Mouse (Mus musculus): ENCODE measurements at regions not wholly inside any gene's neighbourhood (a gene's known extent, or its start where the extent isn't known, plus 50 kb on each side); places are given as distances from the start of the nearest gene placed in this dataset.

DNA sequence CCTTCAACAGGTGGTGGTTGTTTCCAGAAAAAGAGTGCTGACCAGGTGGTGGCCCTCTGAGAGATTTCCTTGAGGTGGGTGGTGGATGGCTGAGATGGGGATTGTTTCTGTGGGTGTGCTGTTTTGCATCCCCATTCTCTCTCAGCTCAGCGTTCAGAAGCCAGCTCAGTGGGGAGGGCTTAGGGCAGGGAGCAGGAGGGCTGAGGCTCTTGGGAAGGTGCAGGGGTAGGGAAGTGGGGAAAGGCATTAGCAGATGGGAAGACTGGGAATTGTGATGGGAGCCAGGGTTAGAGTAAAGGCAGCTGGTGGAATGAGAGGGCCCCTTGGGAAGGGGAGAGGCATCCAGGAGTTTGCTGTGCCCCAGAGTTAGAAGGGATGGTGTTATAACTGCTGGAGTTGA, 72.3 kb upstream of the Gjb5 start:
- ATAC-seq (replicated peaks; ENCODE audit: poor library complexity, severe bottlenecking): no peak

DNA sequence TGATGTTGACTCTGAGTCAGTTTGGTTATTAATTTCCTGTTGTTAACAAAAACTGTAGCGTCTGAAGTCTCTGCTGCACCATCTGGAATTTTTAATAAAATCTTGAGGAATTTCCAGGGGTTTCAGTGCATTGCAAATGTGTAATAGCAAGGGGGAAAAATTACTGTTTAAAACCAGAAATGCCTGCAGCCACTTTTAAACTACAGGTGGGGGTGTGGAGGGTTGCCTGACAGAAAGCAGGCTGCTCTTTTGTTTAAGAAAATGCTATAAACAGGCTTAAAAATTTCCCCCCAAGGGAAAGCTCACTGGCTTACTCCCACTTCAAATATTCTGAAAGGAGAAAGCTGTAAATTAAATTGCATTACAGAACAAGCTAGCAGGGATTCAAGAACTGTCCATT, 71.8 kb upstream of the Gjb5 start:
- no peak for ATAC-seq (replicated peaks; ENCODE audit: poor library complexity, severe bottlenecking)

DNA sequence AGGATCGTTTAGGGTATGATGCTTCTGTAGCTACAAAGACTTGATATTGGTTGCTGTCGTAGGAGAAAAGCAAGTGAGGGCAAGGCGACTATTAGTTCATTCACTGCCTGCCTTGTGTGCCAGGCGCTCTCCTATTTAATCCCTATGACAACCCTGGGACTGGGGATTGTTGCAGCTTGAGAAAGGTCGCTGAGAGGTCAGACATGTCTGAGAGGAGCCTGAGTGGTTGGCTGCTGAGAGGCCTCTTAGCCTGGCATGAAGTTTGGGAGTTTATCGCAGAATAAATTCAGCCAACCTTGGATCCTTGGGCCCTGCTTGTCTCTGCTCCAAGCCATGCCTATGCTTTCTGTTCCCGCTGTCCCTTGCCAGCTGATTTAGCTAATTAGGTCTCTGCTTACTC, 65.9 kb upstream of the Gjb5 start:
- no peak for ATAC-seq (replicated peaks; ENCODE audit: poor library complexity, severe bottlenecking)

DNA sequence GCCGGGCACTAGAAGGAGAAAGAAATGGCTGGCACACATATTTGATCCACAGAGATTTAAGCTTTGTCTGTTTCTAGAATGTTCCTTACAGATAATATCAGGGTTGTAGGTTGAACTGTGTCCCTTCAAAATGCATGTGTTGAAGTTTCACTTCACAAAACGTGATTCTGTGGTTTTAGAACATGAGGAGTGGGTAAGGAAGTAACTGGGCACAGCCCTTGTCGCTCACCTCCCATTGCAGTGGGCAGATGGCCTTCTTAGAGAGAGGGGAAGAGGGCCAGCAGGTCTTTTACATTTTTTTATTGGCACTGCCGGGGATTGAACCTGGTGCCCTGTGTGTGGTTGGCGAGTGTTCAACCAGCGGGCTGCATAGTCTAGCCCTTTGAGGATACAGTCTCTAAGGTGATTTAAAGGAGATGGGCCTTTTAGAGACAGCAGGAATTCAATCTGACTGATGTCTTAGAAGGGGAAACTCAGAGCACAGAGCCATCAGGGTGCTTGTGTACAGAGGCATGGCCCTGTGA, 64.0 kb upstream of the Gjb5 start:
- peak; percentile 60 for ATAC-seq (replicated peaks; ENCODE audit: poor library complexity, severe bottlenecking)

DNA sequence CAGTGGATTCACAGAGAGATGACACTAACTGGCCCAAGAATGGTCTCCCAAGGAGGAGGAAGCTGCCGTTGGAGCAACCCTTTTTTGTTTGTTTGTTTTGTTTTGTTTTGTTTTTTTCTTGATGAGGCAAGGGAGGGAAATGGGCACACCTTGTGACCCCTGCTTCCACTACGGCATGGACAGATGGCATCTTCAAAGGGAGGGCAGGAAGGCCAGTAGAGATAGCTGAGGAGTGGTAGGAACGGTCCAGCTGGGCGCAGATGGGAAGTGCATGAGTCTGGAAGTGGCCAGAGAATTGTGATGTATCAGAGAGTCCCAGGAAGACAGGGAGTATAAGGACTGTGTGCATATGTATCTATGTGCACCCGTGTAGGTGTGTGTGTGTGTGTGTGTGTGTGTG, 63.1 kb upstream of the Gjb5 start:
- ATAC-seq (replicated peaks; ENCODE audit: poor library complexity, severe bottlenecking): no peak

DNA sequence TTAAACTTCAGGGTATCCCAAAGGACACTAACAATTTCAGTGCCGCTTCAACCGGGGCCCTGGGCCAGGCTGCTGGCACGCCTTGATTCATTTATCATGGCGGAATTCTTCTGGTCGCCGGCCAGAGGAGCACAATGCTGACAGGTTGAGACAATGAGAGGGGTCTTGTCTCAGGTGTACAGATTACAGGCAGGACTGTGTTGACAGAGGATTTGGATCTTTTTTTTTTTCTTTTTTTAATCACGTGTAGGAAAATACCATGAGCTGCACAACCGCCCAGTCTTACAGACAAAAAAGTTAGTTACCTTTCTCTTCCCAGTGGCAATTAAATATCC, 61.8 kb upstream of the Gjb5 start:
- ATAC-seq (replicated peaks; ENCODE audit: poor library complexity, severe bottlenecking): no peak

DNA sequence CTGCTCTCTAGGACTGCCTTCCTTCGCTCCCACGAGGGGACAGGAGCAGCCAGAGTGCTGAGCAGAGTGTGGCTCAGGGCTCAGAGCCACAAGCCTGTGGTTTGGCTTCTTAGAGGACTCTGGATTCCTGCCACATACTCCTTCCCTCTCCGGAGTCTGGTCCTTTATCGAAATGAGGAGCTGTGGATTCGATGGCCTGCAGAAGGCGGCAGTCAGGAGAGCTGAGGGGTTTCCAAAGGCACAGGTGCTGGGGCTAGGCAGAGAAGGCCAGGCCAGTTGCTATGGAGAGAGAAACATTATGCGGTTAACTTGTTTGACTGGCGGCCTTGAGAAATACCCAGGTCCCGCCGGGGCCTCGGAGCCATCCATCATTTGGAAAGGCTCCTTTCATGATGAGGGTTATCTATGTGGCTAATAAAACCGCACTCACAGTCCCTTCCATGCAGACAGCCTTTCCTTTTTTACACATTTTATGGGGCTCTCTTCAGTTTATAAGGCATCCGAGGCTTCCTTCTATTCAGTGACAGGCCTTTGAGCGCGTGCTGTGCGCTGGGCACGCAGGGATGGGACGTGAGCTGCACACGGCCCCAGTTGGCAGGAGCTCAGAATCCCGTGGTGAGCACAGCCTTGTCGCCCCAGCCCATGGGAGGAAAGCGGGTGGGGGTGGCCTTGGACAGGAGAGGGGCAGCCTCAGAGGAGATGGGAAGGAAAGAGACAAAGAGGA, 61.2 kb upstream of the Gjb5 start:
- no peak for ATAC-seq (replicated peaks; ENCODE audit: poor library complexity, severe bottlenecking)

DNA sequence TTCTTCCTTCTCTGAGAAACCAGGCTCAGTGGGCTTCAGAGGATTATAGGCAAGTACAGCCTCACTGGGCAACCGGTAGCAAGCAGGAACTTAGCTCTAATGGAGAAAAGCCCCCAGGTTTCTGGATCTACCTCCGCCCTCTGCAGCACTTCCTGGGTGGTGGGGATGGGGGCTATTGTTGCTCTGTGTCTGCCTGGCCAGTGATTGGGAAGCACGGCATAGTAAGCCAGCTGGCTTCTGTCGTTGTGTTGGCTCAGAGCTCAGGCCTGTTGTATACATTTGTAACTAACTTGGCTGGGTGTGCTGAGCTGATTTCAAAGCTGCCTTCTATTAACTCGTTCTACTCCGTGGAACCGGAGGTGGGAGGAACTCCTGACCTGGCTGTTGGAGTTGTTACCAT, 58.9 kb upstream of the Gjb5 start:
- ATAC-seq (replicated peaks; ENCODE audit: poor library complexity, severe bottlenecking): no peak

DNA sequence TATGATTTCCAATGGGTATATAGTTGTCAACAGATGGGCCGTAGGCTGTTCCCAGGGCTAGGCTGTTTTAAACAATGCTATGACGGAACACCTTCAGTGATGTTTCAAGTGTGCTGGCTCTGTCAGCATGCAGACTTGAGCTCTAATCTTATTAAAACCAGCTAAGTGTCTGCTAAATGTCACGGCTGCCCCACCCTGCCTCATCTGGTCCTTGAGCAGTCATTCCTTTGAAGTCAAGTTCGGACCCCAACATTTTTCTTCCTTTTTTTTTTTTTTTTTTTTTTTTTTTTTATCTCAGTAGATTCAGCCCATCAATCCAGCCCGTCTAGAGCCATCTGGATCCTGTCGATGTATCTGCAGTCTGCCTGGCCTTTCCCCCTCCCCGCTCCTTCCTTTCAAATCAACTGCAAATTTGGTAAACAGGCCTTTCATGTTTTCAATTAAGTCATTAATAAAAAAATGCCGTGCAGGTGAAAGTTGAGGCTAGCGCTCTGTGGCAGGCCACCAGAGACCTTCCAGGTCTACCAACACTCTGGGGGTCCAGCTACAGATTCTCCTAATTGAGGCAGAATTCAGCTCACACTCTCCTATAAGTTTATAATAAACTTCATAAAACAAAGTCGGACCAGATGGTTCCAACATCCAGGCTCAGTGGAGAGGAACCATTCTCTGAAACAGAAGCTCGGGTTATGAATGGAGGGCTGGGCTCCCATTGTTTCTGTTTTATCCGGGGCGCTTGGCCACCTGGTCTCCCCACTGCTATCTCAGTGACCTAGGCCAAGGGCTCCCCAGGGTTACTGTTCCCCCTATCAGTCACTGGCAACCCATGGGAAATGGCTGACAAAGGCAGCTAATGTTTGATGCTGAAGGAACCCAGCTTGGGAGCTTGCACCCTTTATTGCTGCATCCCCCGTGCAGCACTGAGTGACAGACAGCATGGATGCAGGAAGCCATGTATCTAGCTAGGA, 56.3 kb upstream of the Gjb5 start:
- no peak for ATAC-seq (replicated peaks; ENCODE audit: poor library complexity, severe bottlenecking)
